Mouse (Mus musculus) bone marrow macrophage, adult 2 months (primary cell): ENCODE data around the gene Fosl2. TPM values are rescaled to one million over a fixed set of nuclear protein-coding genes. Genes with fewer than 3 reads are reported as not detected.
"Not testable (repeated sequence)": the region's sequence is repeated elsewhere in the genome, so short reads cannot be mapped to it uniquely, and the experiment has no call there.

Experiments used
- H3K27ac ChIP-seq: 2 replicates; pipeline ENCODE4 v1.5.1; 2012; ENCODE audit warnings: low read depth, low read length; ENCODE audit not compliant: insufficient read depth
- H3K4me1 ChIP-seq: 2 replicates; pipeline ENCODE4 v1.6.1; 2012; ENCODE audit warnings: low read length; ENCODE audit not compliant: control insufficient read depth, insufficient read depth
- H3K4me3 ChIP-seq: 2 replicates; pipeline ENCODE4 v1.5.1; 2012; ENCODE audit warnings: mild to moderate bottlenecking, low read length, moderate library complexity; ENCODE audit not compliant: insufficient read depth
- CTCF ChIP-seq: IDR thresholded peaks from 2 replicates; pipeline ENCODE4 v1.5.1; 2012; ENCODE audit warnings: low read depth, mild to moderate bottlenecking, low read length, moderate library complexity
- POLR2A ChIP-seq: IDR thresholded peaks from 2 replicates; pipeline ENCODE4 v1.6.1; 2012; ENCODE audit warnings: mild to moderate bottlenecking, low read depth, low read length, borderline replicate concordance
- polyA plus RNA-seq: library from polyadenylated mRNA; stranded (reverse); fragments of >200 nt; gene quantifications from 2 replicates; pipeline ENCODE4 v1.2.4, GENCODE M21; 2012; ENCODE audit not compliant: missing spikeins, insufficient read depth, insufficient read length

Fosl2 gene
- polyA plus RNA-seq, 1 experiment: 18.7 TPM

DNA sequence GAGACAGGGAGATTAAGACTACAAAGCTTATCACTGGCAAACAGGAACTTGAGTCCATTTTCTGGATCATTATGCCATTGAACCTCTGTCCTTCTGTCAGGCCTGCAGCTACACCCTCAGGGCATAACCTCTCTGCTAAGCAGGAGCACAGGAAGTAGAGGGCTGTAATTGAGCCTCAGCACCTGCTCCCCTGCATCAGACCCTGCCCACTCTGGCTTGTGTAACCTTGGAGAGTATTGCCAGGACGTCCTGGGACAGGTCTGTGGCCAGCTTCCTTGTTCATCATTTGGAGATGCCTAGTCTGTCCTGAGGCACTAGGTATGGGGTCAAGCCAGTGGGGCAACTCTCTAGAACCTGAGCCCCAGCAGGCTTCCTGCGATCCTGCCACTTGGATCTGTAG is 36.6 kb downstream of the Fosl2 start:
- no peak overlapping the region for H3K4me3 ChIP-seq
- H3K4me1 ChIP-seq: peaks cover 29% of the 10 kb centered on the region
- no peak overlapping the region for H3K27ac ChIP-seq
- no peak for TF ChIP-seq POLR2A
- TF ChIP-seq CTCF: no peak

- Histone ChIP-seq H3K4me1 (peaks cover 23% of the 10 kb centered on the region), H3K4me3 (no peak overlapping the region), H3K27ac (no peak overlapping the region)
- TF ChIP-seq CTCF: no peak
- no peak for TF ChIP-seq POLR2A
Measured at GRCm38 (mm10) chr5:32176800-32177199, 41.2 kb downstream of the Fosl2 start.

- no peak for TF ChIP-seq CTCF
- no peak for TF ChIP-seq POLR2A
- no peak overlapping the region for H3K27ac ChIP-seq
- no peak overlapping the region for H3K4me3 ChIP-seq
- peaks cover 16% of the 10 kb centered on the region for H3K4me1 ChIP-seq
Measured at GRCm38 (mm10) chr5:32177737-32178136, 42.1 kb downstream of the Fosl2 start.

GRCm38 (mm10) chr5:32178720-32179119 is 43.1 kb downstream of the Fosl2 start:
- H3K27ac ChIP-seq, H3K4me3 ChIP-seq: not testable (repeated sequence)
- peaks cover 14% of the 10 kb centered on the region for H3K4me1 ChIP-seq

- H3K27ac ChIP-seq: no peak overlapping the region
- peaks cover 4% of the 10 kb centered on the region for H3K4me1 ChIP-seq
- H3K4me3 ChIP-seq: no peak overlapping the region
- TF ChIP-seq CTCF: no peak
Measured at GRCm38 (mm10) chr5:32182885-32183629, 47.5 kb downstream of the Fosl2 start.

DNA sequence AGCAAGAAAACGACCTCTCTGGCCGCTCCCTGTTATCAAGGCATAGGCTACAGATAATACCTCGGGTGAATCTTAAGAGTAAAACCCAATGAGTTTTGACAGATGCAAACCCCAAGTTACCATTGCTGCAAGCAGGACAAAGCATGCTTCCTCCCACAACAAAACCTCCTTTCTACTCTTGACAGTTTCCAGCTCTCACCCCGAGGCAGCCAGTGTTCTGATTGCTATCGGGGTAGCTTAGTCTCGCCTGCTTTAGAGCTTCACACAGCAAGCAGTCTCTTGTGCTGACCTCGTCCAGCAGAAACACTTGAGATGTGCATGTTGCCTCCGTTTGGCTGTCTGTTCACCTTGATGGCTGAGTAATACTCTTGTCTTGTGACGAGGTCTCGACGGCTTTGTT is 52.1 kb downstream of the Fosl2 start:
- no peak overlapping the region for H3K4me3 ChIP-seq
- 0 out of 2 replicates have a peak, but pooled peaks have one; percentile 7 for TF ChIP-seq CTCF
- no peak for TF ChIP-seq POLR2A
- no peak overlapping the region for H3K27ac ChIP-seq
- peaks cover 19% of the 10 kb centered on the region for H3K4me1 ChIP-seq

DNA sequence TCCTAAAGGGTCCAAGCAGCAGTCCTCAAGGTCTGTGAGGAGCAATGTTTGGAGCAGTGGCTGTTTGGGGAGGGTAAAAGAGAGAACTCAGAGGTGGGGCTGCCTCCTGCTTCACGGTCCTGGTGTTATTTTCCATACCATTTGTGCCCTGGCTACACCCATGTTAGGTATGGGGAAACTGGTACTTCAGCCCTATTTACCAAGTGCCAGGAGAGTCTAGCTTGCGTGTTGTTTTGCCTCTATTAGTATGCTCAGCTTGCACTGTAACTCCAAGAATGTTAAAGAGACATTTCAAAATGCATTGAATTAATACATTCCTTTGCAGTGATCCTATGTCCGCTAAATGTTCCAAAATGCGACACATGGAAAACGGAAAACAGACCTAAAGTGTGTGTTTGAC is 55.7 kb downstream of the Fosl2 start:
- Histone ChIP-seq H3K4me3 (no peak overlapping the region), H3K27ac (no peak overlapping the region), H3K4me1 (peaks cover 42% of the 10 kb centered on the region)
- TF ChIP-seq POLR2A (no peak), CTCF (no peak)

DNA sequence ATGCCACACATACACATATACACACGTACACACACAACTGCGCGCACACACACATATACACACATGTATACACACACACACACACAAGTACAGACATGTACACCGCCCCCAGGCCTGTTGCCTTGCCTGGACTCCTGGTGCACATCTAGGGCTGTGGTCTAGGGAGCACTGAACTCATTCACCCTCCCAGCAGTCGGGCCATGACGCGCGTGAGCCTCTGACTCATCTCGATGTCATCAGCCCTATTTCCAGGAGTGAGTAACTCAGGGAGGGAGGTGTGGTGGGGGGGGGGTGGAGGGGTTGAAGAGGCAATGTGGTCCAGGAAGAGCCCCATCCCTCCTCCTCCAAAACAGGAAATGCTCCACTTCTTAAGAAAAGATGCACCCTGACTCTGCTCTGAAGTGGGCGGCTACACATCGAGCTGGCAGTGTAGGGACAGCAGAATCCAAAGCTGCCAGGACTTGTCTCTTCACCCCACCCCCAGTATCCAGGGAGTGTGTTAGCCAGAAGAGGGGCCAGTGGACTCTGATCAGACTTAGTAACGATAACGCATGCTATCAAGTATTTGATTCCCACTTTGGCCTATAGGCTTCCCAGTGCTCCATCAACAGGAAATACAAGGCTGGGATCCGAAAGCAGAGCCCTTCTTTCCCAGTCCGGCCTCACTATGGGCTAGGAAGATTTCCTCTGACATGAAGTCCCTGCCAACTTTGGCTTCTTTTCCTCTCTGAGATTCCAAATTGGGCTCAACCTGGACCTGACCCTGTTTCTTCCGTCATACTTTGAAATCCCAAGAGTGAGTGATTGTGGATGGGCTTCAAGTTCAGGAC is 56.6 kb downstream of the Fosl2 start:
- Histone ChIP-seq H3K4me1 (peaks cover 45% of the 10 kb centered on the region), H3K27ac (no peak overlapping the region), H3K4me3 (no peak overlapping the region)
- TF ChIP-seq POLR2A (no peak), CTCF (no peak)

GRCm38 (mm10) chr5:32194236-32194635 is 58.6 kb downstream of the Fosl2 start:
- no peak for TF ChIP-seq CTCF
- no peak for TF ChIP-seq POLR2A
- Histone ChIP-seq H3K4me1 (peaks cover 53% of the 10 kb centered on the region), H3K4me3 (no peak overlapping the region), H3K27ac (peak overlapping the region; percentile 52)

DNA sequence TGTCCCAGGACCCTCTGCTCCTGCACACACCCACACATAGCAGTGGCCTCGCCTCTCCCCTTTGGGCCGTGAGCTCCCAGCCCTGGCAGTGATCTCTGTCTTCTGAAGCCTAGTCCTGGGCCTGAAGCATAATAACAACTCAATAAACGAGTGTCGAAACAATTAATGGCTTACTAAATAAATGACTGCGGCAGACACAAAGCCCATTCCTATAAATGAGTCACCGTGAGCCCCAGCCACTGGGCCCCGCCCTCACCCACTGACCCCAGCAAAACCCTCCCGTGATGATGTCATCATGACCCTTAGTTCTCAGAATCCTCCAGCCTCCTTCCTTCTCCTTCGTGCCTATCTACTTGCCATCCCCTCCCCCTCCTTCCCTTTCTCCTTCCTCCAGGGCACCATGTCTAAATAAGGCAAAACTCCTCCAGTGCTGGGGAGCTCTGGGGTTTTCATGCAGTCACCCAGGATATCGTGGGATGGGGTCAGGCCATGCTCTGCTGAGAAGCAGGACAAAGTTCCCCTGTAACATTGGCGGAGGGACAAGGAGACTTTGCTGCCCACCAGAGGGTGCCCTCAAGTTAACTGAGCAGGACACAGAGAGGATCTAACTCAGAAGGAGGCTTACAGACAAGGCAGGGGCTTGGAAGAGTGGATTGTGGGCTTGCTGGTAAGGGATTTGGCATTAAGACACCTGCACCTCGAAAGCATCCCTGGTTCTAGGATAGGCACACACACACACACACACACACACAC is 60.4 kb downstream of the Fosl2 start:
- Histone ChIP-seq H3K4me1 (peaks cover 57% of the 10 kb centered on the region), H3K4me3 (no peak overlapping the region)

More for the DNA sequence above, 60.4 kb downstream of the Fosl2 start:
- 0 out of 2 replicates have a peak overlapping the region, but pooled peaks have one; percentile 24 for H3K27ac ChIP-seq
- TF ChIP-seq POLR2A (no peak), CTCF (peak; percentile 25; the same call in 1 of the 2 replicates)
